Mouse (Mus musculus): ENCODE measurements around the gene Sh3glb2.

The Sh3glb2 gene

GRCm38 (mm10) chr2:30358533-30359531, at the start of gene Sh3glb2:
Gene Sh3glb2 (minus strand): TSS chr2:30359337.
- peak; percentile 78 for DNase-seq (ENCODE audit: low spot score)

- no peak for DNase-seq (ENCODE audit: low spot score)
Observed at GRCm38 (mm10) chr2:30408452-30409100, 49.4 kb upstream of the Sh3glb2 start.

GRCm38 (mm10) chr2:30407778-30408177, 48.6 kb upstream of the Sh3glb2 start:
- DNase-seq (ENCODE audit: low spot score): no peak

- no peak for DNase-seq (ENCODE audit: low spot score)
Observed at GRCm38 (mm10) chr2:30407221-30407620, 48.1 kb upstream of the Sh3glb2 start.

GRCm38 (mm10) chr2:30403870-30404269, 44.7 kb upstream of the Sh3glb2 start:
- DNase-seq (ENCODE audit: low spot score): no peak

- no peak for DNase-seq (ENCODE audit: low spot score)
Observed at GRCm38 (mm10) chr2:30402843-30403242, 43.7 kb upstream of the Sh3glb2 start.

- DNase-seq (ENCODE audit: low spot score): no peak
Observed at GRCm38 (mm10) chr2:30402351-30402826, 43.3 kb upstream of the Sh3glb2 start.

GRCm38 (mm10) chr2:30401581-30401980, 42.4 kb upstream of the Sh3glb2 start:
- no peak for DNase-seq (ENCODE audit: low spot score)

- DNase-seq (ENCODE audit: low spot score): no peak
Observed at GRCm38 (mm10) chr2:30399191-30400171, 40.3 kb upstream of the Sh3glb2 start.

- no peak for DNase-seq (ENCODE audit: low spot score)
Observed at GRCm38 (mm10) chr2:30397986-30398512, 38.9 kb upstream of the Sh3glb2 start.

GRCm38 (mm10) chr2:30396246-30396645, 37.1 kb upstream of the Sh3glb2 start:
- DNase-seq (ENCODE audit: low spot score): no peak

GRCm38 (mm10) chr2:30395757-30396156, 36.6 kb upstream of the Sh3glb2 start:
- no peak for DNase-seq (ENCODE audit: low spot score)

- DNase-seq (ENCODE audit: low spot score): no peak
Observed at GRCm38 (mm10) chr2:30393370-30393656, 34.2 kb upstream of the Sh3glb2 start.

- peak; percentile 68 for DNase-seq (ENCODE audit: low spot score)
Observed at GRCm38 (mm10) chr2:30392577-30393369, 33.6 kb upstream of the Sh3glb2 start.

GRCm38 (mm10) chr2:30392114-30392576, 33.0 kb upstream of the Sh3glb2 start, which contains the start of gene Dolpp1:
Gene Dolpp1 (plus strand): TSS chr2:30392254.
- DNase-seq (ENCODE audit: low spot score): peak; percentile 99

- DNase-seq (ENCODE audit: low spot score): no peak
Observed at GRCm38 (mm10) chr2:30389000-30389399, 29.9 kb upstream of the Sh3glb2 start.

- DNase-seq (ENCODE audit: low spot score): no peak
Observed at GRCm38 (mm10) chr2:30386913-30387312, 27.8 kb upstream of the Sh3glb2 start.

GRCm38 (mm10) chr2:30385591-30385990, 26.5 kb upstream of the Sh3glb2 start:
- no peak for DNase-seq (ENCODE audit: low spot score)

GRCm38 (mm10) chr2:30384814-30385213, 25.7 kb upstream of the Sh3glb2 start:
- peak; percentile 46 for DNase-seq (ENCODE audit: low spot score)

GRCm38 (mm10) chr2:30381377-30381725, 22.2 kb upstream of the Sh3glb2 start:
- DNase-seq (ENCODE audit: low spot score): no peak
